Mouse (Mus musculus) embryonic facial prominence, embryonic 10.5 days (tissue): ENCODE data around the gene Camta1. TPM values are rescaled to one million over a fixed set of nuclear protein-coding genes. Genes with fewer than 3 reads are reported as not detected.

ENCODE experiments used
- DNase-seq: peaks from one replicate; pipeline ENCODE4 v3.0.0-alpha.2; 2017; ENCODE audit warnings: low spot score
- H3K27ac ChIP-seq: fragments of 300-500 bp; sonication (generic); replicated peaks from 2 replicates; pipeline ENCODE4 v1.5.1; 2016; ENCODE audit warnings: mild to moderate bottlenecking
- H3K27me3 ChIP-seq: fragments of 300-500 bp; sonication (generic); replicated peaks from 2 replicates; pipeline ENCODE4 v1.6.1; 2016; ENCODE audit warnings: low read depth, mild to moderate bottlenecking; ENCODE audit not compliant: poor library complexity, severe bottlenecking
- H3K36me3 ChIP-seq: fragments of 300-500 bp; sonication (generic); replicated peaks from 2 replicates; pipeline ENCODE4 v1.6.1; 2016; ENCODE audit warnings: mild to moderate bottlenecking, moderate library complexity
- H3K4me1 ChIP-seq: fragments of 300-500 bp; sonication (generic); 2 replicates; pipeline ENCODE4 v1.6.1; 2016
- H3K4me3 ChIP-seq: fragments of 300-500 bp; sonication (generic); 2 replicates; pipeline ENCODE4 v1.5.1; 2016; ENCODE audit warnings: mild to moderate bottlenecking, moderate library complexity
- H3K9me3 ChIP-seq: fragments of 300-500 bp; sonication (generic); 2 replicates; pipeline ENCODE4 v1.6.1; 2016; ENCODE audit warnings: mild to moderate bottlenecking
- WGBS: fragments of 180-500 bp; shearing (Covaris S2); methylation state at CpG from one replicate; pipeline ENCODE4 v1.1.7; 2016; 5-methylcytosine and 5-hydroxymethylcytosine counted together
- polyA plus RNA-seq: library from polyadenylated mRNA; unstranded; fragments of >200 nt; fragmentation: Nextera tagmentation; extraction: Ambion mirVana; gene quantifications from 2 replicates; pipeline ENCODE4 v1.2.1, GENCODE M21; 2016

Gene Camta1
- polyA plus RNA-seq, 1 experiment from 2014 or later = 110 TPM

DNA sequence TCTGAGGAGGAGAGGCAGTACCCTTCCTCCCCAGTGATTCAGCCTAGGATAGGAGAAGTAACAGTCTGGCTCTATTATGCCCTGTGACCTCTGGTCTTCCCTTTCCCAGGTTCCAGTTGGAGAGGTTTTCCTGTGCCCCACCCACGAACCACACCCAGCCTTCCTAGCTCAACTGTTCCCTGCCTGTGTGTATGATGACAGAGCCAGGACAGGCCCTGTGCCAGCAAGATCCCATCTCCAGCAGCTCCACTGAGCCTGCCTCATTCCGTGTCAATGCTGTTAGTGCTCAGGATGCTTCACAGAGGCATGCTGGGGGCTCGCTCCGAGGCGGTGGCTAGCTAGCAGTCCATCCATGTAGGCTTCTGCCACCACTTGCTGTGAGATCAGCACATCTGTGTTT, 321.8 kb downstream of the Camta1 start:
- Histone ChIP-seq H3K27me3 (no peaks in the 10 kb centered on the region), H3K4me1 (peaks cover 39% of the 10 kb centered on the region), H3K36me3 (no peaks in the 10 kb centered on the region), H3K27ac (0 out of 2 replicates have a peak overlapping the region, but pooled peaks have one; percentile 24), H3K9me3 (no peaks in the 10 kb centered on the region), H3K4me3 (no peak overlapping the region)
- no peak for DNase-seq
- 77% methylated on average over 5 of the region's 5 CpGs for WGBS

GRCm38 (mm10) chr4:151539167-151539525, 322.5 kb downstream of the Camta1 start:
- peaks cover 40% of the 10 kb centered on the region for H3K4me1 ChIP-seq
- 71% methylated on average over 10 of the region's 10 CpGs for WGBS
- H3K4me3 ChIP-seq = no peak overlapping the region
- no peaks in the 10 kb centered on the region for H3K36me3 ChIP-seq
- no peaks in the 10 kb centered on the region for H3K9me3 ChIP-seq
- H3K27ac ChIP-seq = no peak overlapping the region
- no peak for DNase-seq
- no peaks in the 10 kb centered on the region for H3K27me3 ChIP-seq

- Histone ChIP-seq H3K27me3 (no peaks in the 10 kb centered on the region), H3K9me3 (no peaks in the 10 kb centered on the region), H3K4me3 (no peak overlapping the region), H3K36me3 (no peaks in the 10 kb centered on the region), H3K4me1 (peaks cover 40% of the 10 kb centered on the region), H3K27ac (no peak overlapping the region)
- 75% methylated on average over 18 of the region's 18 CpGs for WGBS
- no peak for DNase-seq
These were observed 323.1 kb downstream of the Camta1 start for GRCm38 (mm10) chr4:151538446-151539166.

DNA sequence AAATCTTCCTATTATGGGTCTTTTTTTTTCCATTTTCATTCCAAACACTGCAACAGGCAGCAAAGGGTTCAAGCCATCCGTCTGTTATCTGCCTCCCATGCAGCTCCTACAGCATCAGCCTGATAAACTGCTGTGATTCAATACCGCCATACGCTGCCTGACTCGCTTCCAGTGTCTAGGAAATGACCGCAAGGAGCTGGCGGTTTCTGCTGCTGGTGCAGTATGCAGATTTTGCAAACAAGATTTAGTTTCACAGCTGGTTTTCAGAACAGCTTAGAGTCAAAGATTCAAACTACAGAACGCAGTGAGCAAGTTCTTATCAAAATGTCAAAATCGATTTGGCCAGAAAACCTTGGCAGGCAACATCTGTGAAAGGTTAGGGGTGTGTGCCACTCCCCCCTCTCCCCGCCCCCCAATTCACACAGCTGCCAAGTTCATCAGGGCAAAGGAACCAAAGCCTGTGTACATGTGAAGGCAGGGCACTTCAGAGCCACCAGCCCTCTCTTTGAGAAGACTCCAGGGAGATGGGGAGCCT, 325.7 kb downstream of the Camta1 start:
- Histone ChIP-seq H3K4me1 (peaks cover 45% of the 10 kb centered on the region), H3K36me3 (no peaks in the 10 kb centered on the region), H3K27me3 (no peaks in the 10 kb centered on the region), H3K9me3 (no peaks in the 10 kb centered on the region), H3K4me3 (no peak overlapping the region), H3K27ac (no peak overlapping the region)
- peak; percentile 44 for DNase-seq
- WGBS = 60% methylated on average over 9 of the region's 9 CpGs

DNA sequence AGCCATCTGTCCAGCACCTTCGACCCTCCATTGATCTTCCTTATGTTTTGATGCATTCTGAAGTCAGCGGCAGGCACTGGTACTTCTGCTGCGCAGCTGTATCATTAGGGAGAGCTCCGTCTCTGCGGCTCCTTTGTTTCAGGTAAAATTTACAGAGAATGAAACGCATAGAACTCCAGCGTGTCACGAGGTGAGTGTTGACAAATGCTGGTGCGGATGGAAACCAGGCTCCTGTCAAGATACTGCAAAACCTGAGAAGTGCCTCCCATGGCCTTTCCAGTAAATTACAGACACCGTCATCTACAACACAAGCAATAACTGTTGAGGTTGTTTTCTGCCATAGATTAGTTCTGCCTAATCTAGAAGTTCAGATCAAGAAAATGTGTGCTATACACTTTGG, 328.2 kb downstream of the Camta1 start:
- H3K9me3 ChIP-seq = no peaks in the 10 kb centered on the region
- no peaks in the 10 kb centered on the region for H3K27me3 ChIP-seq
- no peak overlapping the region for H3K27ac ChIP-seq
- no peaks in the 10 kb centered on the region for H3K36me3 ChIP-seq
- 81% methylated on average over 10 of the region's 10 CpGs for WGBS
- no peak for DNase-seq
- no peak overlapping the region for H3K4me3 ChIP-seq
- H3K4me1 ChIP-seq = peaks cover 30% of the 10 kb centered on the region

GRCm38 (mm10) chr4:151528436-151528835, 333.2 kb downstream of the Camta1 start:
- Histone ChIP-seq H3K9me3 (no peaks in the 10 kb centered on the region), H3K4me3 (no peak overlapping the region), H3K36me3 (no peaks in the 10 kb centered on the region), H3K4me1 (0 out of 2 replicates have a peak, but pooled peaks cover 4% of the 10 kb centered on the region), H3K27ac (no peak overlapping the region), H3K27me3 (no peaks in the 10 kb centered on the region)
- 91% methylated on average over 4 of the region's 4 CpGs for WGBS
- no peak for DNase-seq

- Histone ChIP-seq H3K36me3 (no peaks in the 10 kb centered on the region), H3K4me3 (no peak overlapping the region), H3K27ac (no peak overlapping the region), H3K4me1 (no peaks in the 10 kb centered on the region), H3K27me3 (no peaks in the 10 kb centered on the region), H3K9me3 (no peaks in the 10 kb centered on the region)
- 89% methylated on average over 3 of the region's 3 CpGs for WGBS
- no peak for DNase-seq
These were observed 333.9 kb downstream of the Camta1 start for GRCm38 (mm10) chr4:151527763-151528162.

GRCm38 (mm10) chr4:151520103-151520502, 341.6 kb downstream of the Camta1 start:
- WGBS = 16% methylated on average over 8 of the region's 8 CpGs
- H3K36me3 ChIP-seq = no peaks in the 10 kb centered on the region
- H3K4me1 ChIP-seq = peaks cover 18% of the 10 kb centered on the region
- no peak overlapping the region for H3K27ac ChIP-seq
- no peak overlapping the region for H3K4me3 ChIP-seq
- no peak for DNase-seq
- no peaks in the 10 kb centered on the region; the same call in 1 of the 2 replicates for H3K9me3 ChIP-seq
- H3K27me3 ChIP-seq = no peaks in the 10 kb centered on the region

DNA sequence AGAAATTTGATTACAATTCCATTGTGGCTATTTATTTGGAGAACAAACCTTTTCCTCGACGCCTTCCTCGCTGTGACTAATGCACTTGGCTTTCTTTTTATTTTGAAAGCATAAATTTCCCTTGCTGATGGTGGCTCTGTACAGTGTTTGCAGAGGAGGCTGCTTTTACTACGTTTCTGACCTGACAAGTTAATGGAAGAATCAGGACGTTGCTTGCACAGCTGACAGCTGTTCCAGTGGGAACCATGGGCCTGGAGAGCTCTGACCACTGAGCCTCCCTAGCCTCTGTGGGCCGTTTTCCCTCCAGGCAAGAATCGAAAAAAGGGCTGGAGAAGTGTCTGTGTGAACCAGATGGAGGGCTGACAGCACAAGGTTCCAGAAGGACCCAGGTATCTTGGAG, 342.7 kb downstream of the Camta1 start:
- DNase-seq = no peak
- Histone ChIP-seq H3K36me3 (no peaks in the 10 kb centered on the region), H3K27ac (no peak overlapping the region), H3K9me3 (no peaks in the 10 kb centered on the region; the same call in 1 of the 2 replicates), H3K27me3 (no peaks in the 10 kb centered on the region), H3K4me3 (no peak overlapping the region), H3K4me1 (peaks cover 18% of the 10 kb centered on the region)
- WGBS = 83% methylated on average over 7 of the region's 7 CpGs

DNA sequence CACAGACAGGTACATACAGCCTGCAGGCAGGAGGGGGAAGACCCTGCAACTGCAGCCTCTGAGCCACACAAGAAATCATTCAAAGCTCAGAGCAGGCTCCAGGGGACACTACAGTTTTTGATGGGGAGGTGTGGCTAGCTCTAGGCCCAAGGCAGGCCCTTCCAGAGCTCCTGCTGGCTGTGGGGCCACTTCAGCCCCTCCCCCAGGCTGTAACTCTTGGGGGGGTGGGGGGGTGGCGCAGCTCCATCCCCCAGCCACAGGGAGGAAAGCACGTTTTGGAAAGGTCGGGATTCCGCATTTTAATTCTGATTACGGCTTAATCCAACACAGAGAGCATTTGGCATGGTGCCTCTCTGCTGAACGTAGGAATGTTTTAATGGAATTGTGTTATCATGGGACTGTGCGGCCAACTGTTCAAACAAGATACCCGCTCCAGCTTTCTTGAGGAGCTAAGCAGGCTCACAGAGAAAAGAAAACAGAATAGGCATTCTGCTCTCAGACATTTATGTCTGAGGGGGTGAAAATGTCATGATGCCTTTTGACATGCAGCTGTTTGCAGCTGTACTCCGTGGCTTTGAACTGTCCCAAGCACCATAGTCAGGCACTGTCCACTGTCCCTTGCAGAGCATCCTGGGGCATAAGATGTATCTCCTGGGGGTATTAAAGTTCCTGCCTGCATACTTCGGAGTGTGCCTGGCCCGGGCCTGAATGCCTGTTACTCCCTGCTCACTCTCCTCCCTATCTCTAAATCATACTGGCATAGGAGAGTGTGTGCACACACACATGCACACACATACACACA, 344.5 kb downstream of the Camta1 start:
- Histone ChIP-seq H3K4me1 (peaks cover 18% of the 10 kb centered on the region), H3K4me3 (no peak overlapping the region), H3K9me3 (no peaks in the 10 kb centered on the region; the same call in 1 of the 2 replicates), H3K36me3 (no peaks in the 10 kb centered on the region), H3K27ac (0 out of 2 replicates have a peak overlapping the region, but pooled peaks have one; percentile 35), H3K27me3 (no peaks in the 10 kb centered on the region)
- no peak for DNase-seq
- WGBS = 32% methylated on average over 11 of the region's 11 CpGs

GRCm38 (mm10) chr4:151515316-151515715, 346.4 kb downstream of the Camta1 start:
- Histone ChIP-seq H3K9me3 (peaks cover 2% of the 10 kb centered on the region; the same call in 1 of the 2 replicates), H3K36me3 (no peaks in the 10 kb centered on the region), H3K4me3 (no peak overlapping the region), H3K27ac (no peak overlapping the region), H3K4me1 (peaks cover 15% of the 10 kb centered on the region), H3K27me3 (no peaks in the 10 kb centered on the region)
- no peak for DNase-seq
- 86% methylated on average over 5 of the region's 5 CpGs for whole genome bisulfite sequencing

DNA sequence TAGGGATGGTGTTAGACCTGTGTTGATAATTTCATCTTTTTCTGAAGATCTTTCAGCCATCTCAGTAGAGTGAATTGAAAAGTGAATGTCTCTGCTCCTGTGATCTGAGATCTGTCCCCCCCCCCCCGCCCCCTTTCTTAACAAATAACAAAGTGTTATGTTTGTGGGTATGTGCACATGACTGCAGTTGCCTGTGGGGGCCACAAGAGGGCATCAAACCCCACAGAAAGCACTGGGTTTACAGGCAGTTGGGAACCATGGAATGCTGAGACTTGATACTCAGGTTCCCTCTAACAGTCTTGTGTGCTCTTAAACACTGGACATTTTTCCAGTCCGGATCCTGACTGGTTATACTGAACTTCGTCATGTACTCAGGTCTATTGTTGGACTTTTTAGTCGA, 350.6 kb downstream of the Camta1 start:
- WGBS = 88% methylated on average over 4 of the region's 4 CpGs
- no peak overlapping the region for H3K27ac ChIP-seq
- peaks cover 2% of the 10 kb centered on the region; the same call in 1 of the 2 replicates for H3K9me3 ChIP-seq
- no peaks in the 10 kb centered on the region for H3K36me3 ChIP-seq
- DNase-seq = no peak
- no peaks in the 10 kb centered on the region for H3K27me3 ChIP-seq
- H3K4me3 ChIP-seq = no peak overlapping the region
- no peaks in the 10 kb centered on the region for H3K4me1 ChIP-seq
